Mouse (Mus musculus) erythroblast, embryonic 14.5 days (primary cell): ENCODE results near the gene Braf.

Experiments used
- GATA1 ChIP-seq: IDR thresholded peaks from 2 replicates; pipeline ENCODE4 v1.6.1; 2012; ENCODE audit warnings: low read length, inconsistent platforms, mixed read lengths
- TAL1 ChIP-seq: IDR thresholded peaks from 3 replicates; pipeline ENCODE4 v1.6.1; 2012; ENCODE audit warnings: low read length, inconsistent platforms, mixed read lengths

DNA sequence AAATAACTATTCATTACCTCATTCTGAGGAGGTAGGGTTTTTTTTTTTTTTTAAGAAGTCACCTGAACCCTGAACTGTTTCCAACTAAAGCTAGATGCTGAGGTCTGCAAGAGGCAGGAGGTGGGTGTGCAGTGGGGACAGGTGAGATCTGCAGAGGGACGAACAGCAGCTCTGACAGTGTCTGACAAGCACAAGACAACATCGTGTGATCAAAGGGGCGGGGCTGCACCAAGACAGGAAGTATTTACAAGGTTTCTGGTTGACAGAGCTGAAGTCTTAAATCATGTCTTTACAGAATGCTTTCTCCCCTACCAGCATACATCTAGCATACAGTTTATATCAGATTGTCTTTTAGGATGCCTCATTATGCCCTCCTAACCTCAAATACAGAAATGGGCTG is 118.4 kb downstream of the Braf start:
- TF ChIP-seq TAL1, result no peak
- no peak for TF ChIP-seq GATA1
